Mouse (Mus musculus): ENCODE measurements at regions not wholly inside any gene's neighbourhood (a gene's known extent, or its start where the extent isn't known, plus 50 kb on each side); places are given as distances from the start of the nearest gene placed in this dataset.

- H3K4me3 ChIP-seq (replicated peaks in 1 of 3; ENCODE audit: low read depth in 2 of 3, low read length in 2 of 3, poor library complexity in 1 of 3), result no peak overlapping the region
- no peak overlapping the region for H3K27ac ChIP-seq (ENCODE audit: insufficient read depth, low read depth)
- in situ Hi-C loops (cut with MboI; ENCODE audit: low pct_ligation_motif_present, low pct_unique_long_range_greater_than_20kb, low sequenced_read_pairs) (no loop called here), dilution Hi-C loops (cut with MboI; ENCODE audit: extremely low pct_ligation_motif_present, extremely low pct_unique_long_range_greater_than_20kb, low sequenced_read_pairs) (no loop called here)
- TF ChIP-seq ZKSCAN1 (IDR thresholded peaks at IDR 0.05; ENCODE audit: borderline replicate concordance, low read depth, low read length) (no peak), CHD2 (IDR thresholded peaks at IDR 0.05; ENCODE audit: low read length) (no peak), GABPA (IDR thresholded peaks at IDR 0.05; ENCODE audit: insufficient replicate concordance, low read depth, low read length) (no peak), MAX (IDR thresholded peaks at IDR 0.05; ENCODE audit: low read length) (no peak), MXI1 (IDR thresholded peaks at IDR 0.05; ENCODE audit: low read depth, low read length) (no peak), E2F4 (IDR thresholded peaks at IDR 0.05; ENCODE audit: insufficient replicate concordance, low read depth, low read length) (no peak), ZNF384 (IDR thresholded peaks at IDR 0.05; ENCODE audit: low read depth, low read length) (no peak), KAT2A (IDR thresholded peaks at IDR 0.05; ENCODE audit: insufficient replicate concordance, low read length) (no peak)
- H3K4me1 ChIP-seq (ENCODE audit: control insufficient read depth in 1 of 2, insufficient read depth in 2 of 2), result peaks cover 5 to 11% of the 10 kb centered on the region in 2 experiments; a peak in 3 of 4 replicates
- H3K36me3 ChIP-seq (replicated peaks in 1 of 2; ENCODE audit: control insufficient read depth in 1 of 2, insufficient read depth in 1 of 2, low read length in 1 of 2), result no peaks in the 10 kb centered on the region
- no peak overlapping the region for H3K9ac ChIP-seq (ENCODE audit: insufficient read depth, low read depth)
- H3K79me2 ChIP-seq (replicated peaks; ENCODE audit: control insufficient read depth, extremely low read depth, insufficient read depth, poor library complexity, severe bottlenecking), result no peaks in the 10 kb centered on the region
- no peaks in the 10 kb centered on the region for H3K9me3 ChIP-seq (replicated peaks; ENCODE audit: low read length)
- no peak overlapping the region for H3K4me2 ChIP-seq (ENCODE audit: insufficient read depth, low read depth, poor library complexity, severe bottlenecking)
- DNase-seq (ENCODE audit: extremely low read depth), result no peak
- H3K27me3 ChIP-seq (replicated peaks), result peaks cover 85% of the 10 kb centered on the region
Observed at GRCm38 (mm10) chr2:173843671-173844070, 106.4 kb downstream of the Vapb start.

GRCm38 (mm10) chr2:173844524-173844923 is 107.2 kb downstream of the Vapb start:
- in situ Hi-C loops (cut with MboI; ENCODE audit: low pct_ligation_motif_present, low pct_unique_long_range_greater_than_20kb, low sequenced_read_pairs), result no loop called here
- Histone ChIP-seq H3K9me3 (replicated peaks; ENCODE audit: low read length) (no peaks in the 10 kb centered on the region), H3K9ac (ENCODE audit: insufficient read depth, low read depth) (no peak overlapping the region), H3K27ac (ENCODE audit: insufficient read depth, low read depth) (no peak overlapping the region), H3K36me3 (replicated peaks in 1 of 2; ENCODE audit: control insufficient read depth in 1 of 2, insufficient read depth in 1 of 2, low read length in 1 of 2) (no peaks in the 10 kb centered on the region), H3K4me3 (replicated peaks in 1 of 3; ENCODE audit: low read depth in 2 of 3, low read length in 2 of 3, poor library complexity in 1 of 3) (no peak overlapping the region), H3K79me2 (replicated peaks; ENCODE audit: control insufficient read depth, extremely low read depth, insufficient read depth, poor library complexity, severe bottlenecking) (no peaks in the 10 kb centered on the region), H3K4me1 (ENCODE audit: control insufficient read depth in 1 of 2, insufficient read depth in 2 of 2) (peaks cover 5 to 11% of the 10 kb centered on the region in 2 experiments; a peak in 3 of 4 replicates), H3K27me3 (replicated peaks) (peaks cover 87% of the 10 kb centered on the region), H3K4me2 (ENCODE audit: insufficient read depth, low read depth, poor library complexity, severe bottlenecking) (no peak overlapping the region)
- no peak for DNase-seq (ENCODE audit: extremely low read depth)
- TF ChIP-seq HCFC1 (IDR thresholded peaks at IDR 0.05; ENCODE audit: low read depth, low read length) (no peak), SMC3 (IDR thresholded peaks at IDR 0.05; ENCODE audit: low read depth, low read length) (no peak), ZNF384 (IDR thresholded peaks at IDR 0.05; ENCODE audit: low read depth, low read length) (no peak), UBTF (IDR thresholded peaks at IDR 0.05; ENCODE audit: low read depth, low read length) (no peak), NRF1 (IDR thresholded peaks at IDR 0.05; ENCODE audit: low read depth, low read length) (no peak), ZMIZ1 (IDR thresholded peaks at IDR 0.05; ENCODE audit: low read depth, low read length) (no peak), BHLHE40 (IDR thresholded peaks at IDR 0.05; ENCODE audit: low read depth, low read length) (no peak), NELFE (IDR thresholded peaks at IDR 0.05; ENCODE audit: low read depth, low read length) (no peak), SIN3A (IDR thresholded peaks at IDR 0.05; ENCODE audit: low read length) (no peak), IRF4 (IDR thresholded peaks at IDR 0.05; ENCODE audit: low read depth, low read length) (no peak), USF2 (conservative IDR thresholded peaks at IDR 0.05; ENCODE audit: low read depth, low read length) (no peak), MEF2A (IDR thresholded peaks at IDR 0.05; ENCODE audit: borderline replicate concordance, low read depth, low read length) (no peak), TCF12 (IDR thresholded peaks at IDR 0.05; ENCODE audit: low read depth, low read length) (no peak), TBP (conservative IDR thresholded peaks at IDR 0.05; ENCODE audit: low read depth, low read length) (no peak), KAT2A (IDR thresholded peaks at IDR 0.05; ENCODE audit: insufficient replicate concordance, low read length) (no peak), MYC (IDR thresholded peaks at IDR 0.05; ENCODE audit: low read depth, low read length) (no peak)
- dilution Hi-C loops (cut with MboI; ENCODE audit: extremely low pct_ligation_motif_present, extremely low pct_unique_long_range_greater_than_20kb, low sequenced_read_pairs), result no loop called here
